Mouse (Mus musculus) hindbrain, embryonic 13.5 days (tissue): Measurements from ENCODE around the gene Arhgef19. TPM values are rescaled to one million over a fixed set of nuclear protein-coding genes. Genes with fewer than 3 reads are reported as not detected.

Experiments used
- ATAC-seq: fragments of 200-750 bp; cut with Nextera tagmentation; 2 replicates; pipeline ENCODE4 v1.8.0; 2017; ENCODE audit warnings: moderate TSS enrichment; ENCODE audit not compliant: low FRiP score
- H3K27ac ChIP-seq: fragments of 300-500 bp; sonication (generic); 2 replicates; pipeline ENCODE4 v1.5.1; 2015; ENCODE audit warnings: inconsistent platforms, mild to moderate bottlenecking, moderate library complexity
- H3K27me3 ChIP-seq: fragments of 300-500 bp; sonication (generic); 2 replicates; pipeline ENCODE4 v1.6.1; 2015; ENCODE audit warnings: mild to moderate bottlenecking, inconsistent platforms
- H3K36me3 ChIP-seq: fragments of 300-500 bp; sonication (generic); 2 replicates; pipeline ENCODE4 v1.6.1; 2015; ENCODE audit warnings: mild to moderate bottlenecking, inconsistent platforms
- H3K4me1 ChIP-seq: fragments of 300-500 bp; sonication (generic); replicated peaks from 2 replicates; pipeline ENCODE4 v1.6.1; 2015; ENCODE audit warnings: inconsistent platforms
- H3K4me2 ChIP-seq: fragments of 300-500 bp; sonication (generic); 2 replicates; pipeline ENCODE4 v1.6.1; 2015; ENCODE audit warnings: inconsistent platforms, mild to moderate bottlenecking, moderate library complexity
- H3K4me3 ChIP-seq: fragments of 300-500 bp; sonication (generic); 2 replicates; pipeline ENCODE4 v1.5.1; 2015; ENCODE audit warnings: mild to moderate bottlenecking, inconsistent platforms
- H3K9ac ChIP-seq: fragments of 300-500 bp; sonication (generic); 2 replicates; pipeline ENCODE4 v1.6.1; 2015; ENCODE audit warnings: mild to moderate bottlenecking, inconsistent platforms
- H3K9me3 ChIP-seq: fragments of 300-500 bp; sonication (generic); 2 replicates; pipeline ENCODE4 v1.6.1; 2016; ENCODE audit warnings: inconsistent platforms
- WGBS: fragments of 180-500 bp; shearing (Covaris S2); methylation state at CpG from one replicate; pipeline ENCODE4 v1.1.7; 2015; 5-methylcytosine and 5-hydroxymethylcytosine counted together
- polyA plus RNA-seq: library from polyadenylated mRNA; unstranded; fragments of >200 nt; fragmentation: Nextera tagmentation; extraction: Ambion mirVana; gene quantifications from 2 replicates; pipeline ENCODE4 v1.2.1, GENCODE M21; 2015

The Arhgef19 gene
- polyA plus RNA-seq: 1.4 TPM in 2 replicates

GRCm38 (mm10) chr4:141239388-141240125 lies at the start of gene Arhgef19:
Gene Arhgef19, plus strand, starts transcription at chr4:141239499.
- Histone ChIP-seq H3K4me1 (peaks cover 45% of the 10 kb centered on the region), H3K4me2 (peak within 1 kb of the TSS; percentile 60), H3K27me3 (peaks cover 87% of the 10 kb centered on the region), H3K36me3 (no peaks in the 10 kb centered on the region), H3K27ac (no peak within 1 kb of the TSS), H3K9me3 (no peaks in the 10 kb centered on the region), H3K9ac (peak within 1 kb of the TSS; percentile 61), H3K4me3 (peak within 1 kb of the TSS; percentile 37)
- 2% methylated on average over 31 of the region's 31 CpGs for WGBS
- ATAC-seq: peak; percentile 83

- no peaks in the 10 kb centered on the region for H3K27me3 ChIP-seq
- 92% methylated on average over 7 of the region's 7 CpGs for WGBS
- no peak for ATAC-seq
These were observed 48.0 kb upstream of the Arhgef19 start for GRCm38 (mm10) chr4:141191294-141191693.

GRCm38 (mm10) chr4:141194553-141194952 lies 44.7 kb upstream of the Arhgef19 start:
- Histone ChIP-seq H3K27me3 (no peaks in the 10 kb centered on the region), H3K36me3 (peaks cover 73% of the 10 kb centered on the region), H3K9me3 (no peaks in the 10 kb centered on the region), H3K4me2 (no peak overlapping the region), H3K4me3 (no peak overlapping the region), H3K27ac (no peak overlapping the region), H3K4me1 (no peaks in the 10 kb centered on the region), H3K9ac (no peak overlapping the region)
- no peak for ATAC-seq
- WGBS: 98% methylated on average over 6 of the region's 6 CpGs

More at GRCm38 (mm10) chr4:141191294-141191693, 48.0 kb upstream of the Arhgef19 start:
- Histone ChIP-seq H3K9ac (no peak overlapping the region), H3K36me3 (peaks cover 45% of the 10 kb centered on the region), H3K4me2 (no peak overlapping the region), H3K27ac (no peak overlapping the region), H3K4me1 (peaks cover 9% of the 10 kb centered on the region; the same call in 1 of the 2 replicates), H3K4me3 (no peak overlapping the region), H3K9me3 (no peaks in the 10 kb centered on the region)

GRCm38 (mm10) chr4:141196981-141197685 lies 42.2 kb upstream of the Arhgef19 start:
- H3K27ac ChIP-seq: no peak overlapping the region
- no peaks in the 10 kb centered on the region for H3K27me3 ChIP-seq
- H3K4me3 ChIP-seq: no peak overlapping the region
- peaks cover 86% of the 10 kb centered on the region for H3K36me3 ChIP-seq
- H3K4me1 ChIP-seq: no peaks in the 10 kb centered on the region
- ATAC-seq: no peak
- WGBS: over 99% methylated on average over 13 of the region's 13 CpGs
- H3K9me3 ChIP-seq: no peaks in the 10 kb centered on the region
- no peak overlapping the region for H3K4me2 ChIP-seq
- H3K9ac ChIP-seq: no peak overlapping the region

- no peak overlapping the region for H3K9ac ChIP-seq
- 97% methylated on average over 13 of the region's 13 CpGs for WGBS
- H3K4me2 ChIP-seq: no peak overlapping the region
- H3K36me3 ChIP-seq: peaks cover 88% of the 10 kb centered on the region
- H3K9me3 ChIP-seq: no peaks in the 10 kb centered on the region
- no peaks in the 10 kb centered on the region for H3K27me3 ChIP-seq
- no peak overlapping the region for H3K27ac ChIP-seq
- H3K4me1 ChIP-seq: no peaks in the 10 kb centered on the region
- H3K4me3 ChIP-seq: no peak overlapping the region
- no peak for ATAC-seq
These were observed 41.6 kb upstream of the Arhgef19 start for GRCm38 (mm10) chr4:141197686-141198035.

GRCm38 (mm10) chr4:141200906-141201305 lies 38.4 kb upstream of the Arhgef19 start:
- Histone ChIP-seq H3K4me3 (no peak overlapping the region), H3K36me3 (peaks cover 79% of the 10 kb centered on the region), H3K4me1 (no peaks in the 10 kb centered on the region), H3K9ac (no peak overlapping the region), H3K27ac (no peak overlapping the region), H3K9me3 (no peaks in the 10 kb centered on the region), H3K4me2 (no peak overlapping the region), H3K27me3 (no peaks in the 10 kb centered on the region)
- 81% methylated on average over 11 of the region's 11 CpGs for WGBS
- no peak for ATAC-seq

GRCm38 (mm10) chr4:141202192-141202591 lies 37.1 kb upstream of the Arhgef19 start:
- no peak for ATAC-seq
- 97% methylated on average over 6 of the region's 6 CpGs for WGBS
- Histone ChIP-seq H3K36me3 (peaks cover 69% of the 10 kb centered on the region), H3K9me3 (no peaks in the 10 kb centered on the region), H3K4me3 (no peak overlapping the region), H3K9ac (no peak overlapping the region), H3K4me2 (no peak overlapping the region), H3K27me3 (no peaks in the 10 kb centered on the region), H3K27ac (no peak overlapping the region), H3K4me1 (no peaks in the 10 kb centered on the region)

GRCm38 (mm10) chr4:141204580-141205061 lies 34.7 kb upstream of the Arhgef19 start:
- Histone ChIP-seq H3K9ac (no peak overlapping the region), H3K27me3 (no peaks in the 10 kb centered on the region), H3K4me3 (no peak overlapping the region), H3K27ac (no peak overlapping the region), H3K9me3 (no peaks in the 10 kb centered on the region), H3K36me3 (peaks cover 48% of the 10 kb centered on the region), H3K4me2 (no peak overlapping the region), H3K4me1 (no peaks in the 10 kb centered on the region)
- ATAC-seq: no peak
- WGBS: 81% methylated on average over 4 of the region's 4 CpGs

- no peaks in the 10 kb centered on the region for H3K9me3 ChIP-seq
- H3K36me3 ChIP-seq: peaks cover 23% of the 10 kb centered on the region
- no peak overlapping the region for H3K27ac ChIP-seq
- no peaks in the 10 kb centered on the region for H3K27me3 ChIP-seq
- 94% methylated on average over 5 of the region's 5 CpGs for WGBS
- H3K9ac ChIP-seq: no peak overlapping the region
- H3K4me2 ChIP-seq: no peak overlapping the region
- no peak overlapping the region for H3K4me3 ChIP-seq
- no peak for ATAC-seq
- H3K4me1 ChIP-seq: peaks cover 5% of the 10 kb centered on the region; the same call in 1 of the 2 replicates
These were observed 32.2 kb upstream of the Arhgef19 start for GRCm38 (mm10) chr4:141207081-141207480.

GRCm38 (mm10) chr4:141210524-141211219 lies 28.6 kb upstream of the Arhgef19 start:
- peaks cover 23% of the 10 kb centered on the region for H3K4me1 ChIP-seq
- H3K27ac ChIP-seq: peak overlapping the region; percentile 70
- peak; percentile 15; the same call in 1 of the 2 replicates for ATAC-seq
- 0 out of 2 replicates have a peak, but pooled peaks cover 2% of the 10 kb centered on the region for H3K36me3 ChIP-seq
- no peaks in the 10 kb centered on the region for H3K9me3 ChIP-seq
- H3K4me2 ChIP-seq: peak overlapping the region; percentile 57
- H3K27me3 ChIP-seq: no peaks in the 10 kb centered on the region
- peak overlapping the region; percentile 41 for H3K4me3 ChIP-seq
- WGBS: 76% methylated on average over 14 of the region's 14 CpGs
- peak overlapping the region; percentile 59; the same call in 1 of the 2 replicates for H3K9ac ChIP-seq

GRCm38 (mm10) chr4:141211646-141212045 lies 27.7 kb upstream of the Arhgef19 start:
- 92% methylated on average over 4 of the region's 4 CpGs for WGBS
- no peak for ATAC-seq

GRCm38 (mm10) chr4:141212892-141213291 lies 26.4 kb upstream of the Arhgef19 start:
- peak overlapping the region; percentile 89 for H3K4me2 ChIP-seq
- peaks cover 23% of the 10 kb centered on the region for H3K4me1 ChIP-seq
- H3K27ac ChIP-seq: peak overlapping the region; percentile 79
- no peaks in the 10 kb centered on the region for H3K36me3 ChIP-seq
- 74% methylated on average over 9 of the region's 9 CpGs for WGBS
- no peaks in the 10 kb centered on the region for H3K9me3 ChIP-seq
- H3K27me3 ChIP-seq: no peaks in the 10 kb centered on the region
- H3K4me3 ChIP-seq: no peak overlapping the region
- peak overlapping the region; percentile 77; the same call in 1 of the 2 replicates for H3K9ac ChIP-seq
- no peak for ATAC-seq

More at GRCm38 (mm10) chr4:141211646-141212045, 27.7 kb upstream of the Arhgef19 start:
- Histone ChIP-seq H3K4me2 (no peak overlapping the region), H3K9ac (no peak overlapping the region), H3K4me3 (no peak overlapping the region), H3K36me3 (0 out of 2 replicates have a peak, but pooled peaks cover 2% of the 10 kb centered on the region), H3K27ac (no peak overlapping the region), H3K4me1 (peaks cover 23% of the 10 kb centered on the region), H3K9me3 (no peaks in the 10 kb centered on the region), H3K27me3 (no peaks in the 10 kb centered on the region)
